Mouse (Mus musculus) spleen, postnatal 36 days (tissue): ENCODE results near the gene F12.
A peak's percentile ranks its signal among the peaks of the same experiment; 100 is the strongest.

Experiments used
- DNase-seq, 2 experiments: peaks; one replicate each; pipeline ENCODE4 v3.0.0; 2022; ENCODE audit warnings: low spot score in 2 of 2, mixed read lengths in 1 of 2

F12 gene

GRCm38 (mm10) chr13:55371740-55372139 is 54.9 kb downstream of the F12 start:
- no peak for DNase-seq

GRCm38 (mm10) chr13:55371007-55371681 is 55.4 kb downstream of the F12 start:
- DNase-seq: no peak

GRCm38 (mm10) chr13:55370234-55370633 is 56.4 kb downstream of the F12 start:
- DNase-seq: peak in 1 of 2 experiments; percentile 21

- DNase-seq: peak; percentile 86 to 88
Observed at GRCm38 (mm10) chr13:55369531-55370114, 57.0 kb downstream of the F12 start, which contains the start of gene Rgs14. TSS of gene Rgs14 (plus strand) at chr13:55369732.

- peak; percentile 17 to 28 for DNase-seq
Observed at GRCm38 (mm10) chr13:55368401-55368800, 58.2 kb downstream of the F12 start.
